Mouse (Mus musculus) neural tube, embryonic 11.5 days (tissue): ENCODE data around the gene Pla2g3. TPM values are rescaled to one million over a fixed set of nuclear protein-coding genes. Genes with fewer than 3 reads are reported as not detected.

Source experiments
- ATAC-seq: fragments of 200-750 bp; cut with Nextera tagmentation; 2 replicates; pipeline ENCODE4 v1.8.0; 2017; ENCODE audit warnings: moderate number of reproducible peaks, mild to moderate bottlenecking, moderate TSS enrichment, moderate library complexity; ENCODE audit not compliant: insufficient read depth, low FRiP score, low TSS enrichment
- DNase-seq: peaks from one replicate; pipeline ENCODE4 v3.0.0-alpha.2; 2015; ENCODE audit warnings: low spot score
- H3K27ac ChIP-seq: fragments of 300-500 bp; sonication (generic); 2 replicates; pipeline ENCODE4 v1.5.1; 2014; ENCODE audit warnings: low read depth, mild to moderate bottlenecking, low read length
- H3K27me3 ChIP-seq: fragments of 300-500 bp; sonication (generic); 2 replicates; pipeline ENCODE4 v1.6.1; 2014; ENCODE audit warnings: mild to moderate bottlenecking, low read length, mixed read lengths; ENCODE audit not compliant: control insufficient read depth, insufficient read depth
- H3K36me3 ChIP-seq: fragments of 300-500 bp; sonication (generic); 2 replicates; pipeline ENCODE4 v1.6.1; 2014; ENCODE audit warnings: mild to moderate bottlenecking, low read length, moderate library complexity, mixed read lengths; ENCODE audit not compliant: control insufficient read depth, insufficient read depth
- H3K4me1 ChIP-seq: fragments of 300-500 bp; sonication (generic); 2 replicates; pipeline ENCODE4 v1.6.1; 2014; ENCODE audit warnings: low read length, mixed read lengths; ENCODE audit not compliant: control insufficient read depth, insufficient read depth
- H3K4me2 ChIP-seq: fragments of 300-500 bp; sonication (generic); 2 replicates; pipeline ENCODE4 v1.6.1; 2014; ENCODE audit warnings: low read depth, mild to moderate bottlenecking, moderate library complexity
- H3K4me3 ChIP-seq: fragments of 300-500 bp; sonication (generic); 2 replicates; pipeline ENCODE4 v1.5.1; 2014; ENCODE audit warnings: low read depth, low read length
- H3K9ac ChIP-seq: fragments of 300-500 bp; sonication (generic); 2 replicates; pipeline ENCODE4 v1.6.1; 2014; ENCODE audit warnings: mild to moderate bottlenecking, low read length
- H3K9me3 ChIP-seq: fragments of 300-500 bp; sonication (generic); 2 replicates; pipeline ENCODE4 v1.6.1; 2016; ENCODE audit warnings: low read length; ENCODE audit not compliant: control insufficient read depth
- whole genome bisulfite sequencing: fragments of 180-500 bp; shearing (Covaris S2); extraction: QIAGEN DNeasy Blood & Tissue Kit; methylation state at CpG from one replicate; pipeline ENCODE4 v1.1.7; 2014; 5-methylcytosine and 5-hydroxymethylcytosine counted together
- polyA plus RNA-seq: library from polyadenylated mRNA; unstranded; fragments of >200 nt; fragmentation: Nextera tagmentation; extraction: Ambion mirVana; gene quantifications from 2 replicates; pipeline ENCODE4 v1.2.1, GENCODE M21; 2014

Pla2g3 gene
- polyA plus RNA-seq, 1 experiment from 2014 or later: 1.7 TPM

- Histone ChIP-seq H3K4me2 (no peak overlapping the region), H3K36me3 (no peaks in the 10 kb centered on the region), H3K4me1 (no peaks in the 10 kb centered on the region), H3K4me3 (no peak overlapping the region), H3K9ac (no peak overlapping the region), H3K27me3 (no peaks in the 10 kb centered on the region), H3K27ac (no peak overlapping the region), H3K9me3 (no peaks in the 10 kb centered on the region)
- DNase-seq (no peak), ATAC-seq (no peak)
- 82% methylated on average over 17 of the region's 17 CpGs for WGBS
Measured at GRCm38 (mm10) chr11:3502057-3502456, 14.0 kb downstream of the Pla2g3 start.

GRCm38 (mm10) chr11:3502459-3503072 is 14.5 kb downstream of the Pla2g3 start:
- Histone ChIP-seq H3K36me3 (no peaks in the 10 kb centered on the region), H3K4me1 (no peaks in the 10 kb centered on the region), H3K4me3 (no peak overlapping the region), H3K9ac (no peak overlapping the region), H3K27ac (no peak overlapping the region), H3K9me3 (no peaks in the 10 kb centered on the region), H3K4me2 (no peak overlapping the region), H3K27me3 (no peaks in the 10 kb centered on the region)
- 81% methylated on average over 18 of the region's 18 CpGs for WGBS
- DNase-seq (no peak), ATAC-seq (no peak)

DNA sequence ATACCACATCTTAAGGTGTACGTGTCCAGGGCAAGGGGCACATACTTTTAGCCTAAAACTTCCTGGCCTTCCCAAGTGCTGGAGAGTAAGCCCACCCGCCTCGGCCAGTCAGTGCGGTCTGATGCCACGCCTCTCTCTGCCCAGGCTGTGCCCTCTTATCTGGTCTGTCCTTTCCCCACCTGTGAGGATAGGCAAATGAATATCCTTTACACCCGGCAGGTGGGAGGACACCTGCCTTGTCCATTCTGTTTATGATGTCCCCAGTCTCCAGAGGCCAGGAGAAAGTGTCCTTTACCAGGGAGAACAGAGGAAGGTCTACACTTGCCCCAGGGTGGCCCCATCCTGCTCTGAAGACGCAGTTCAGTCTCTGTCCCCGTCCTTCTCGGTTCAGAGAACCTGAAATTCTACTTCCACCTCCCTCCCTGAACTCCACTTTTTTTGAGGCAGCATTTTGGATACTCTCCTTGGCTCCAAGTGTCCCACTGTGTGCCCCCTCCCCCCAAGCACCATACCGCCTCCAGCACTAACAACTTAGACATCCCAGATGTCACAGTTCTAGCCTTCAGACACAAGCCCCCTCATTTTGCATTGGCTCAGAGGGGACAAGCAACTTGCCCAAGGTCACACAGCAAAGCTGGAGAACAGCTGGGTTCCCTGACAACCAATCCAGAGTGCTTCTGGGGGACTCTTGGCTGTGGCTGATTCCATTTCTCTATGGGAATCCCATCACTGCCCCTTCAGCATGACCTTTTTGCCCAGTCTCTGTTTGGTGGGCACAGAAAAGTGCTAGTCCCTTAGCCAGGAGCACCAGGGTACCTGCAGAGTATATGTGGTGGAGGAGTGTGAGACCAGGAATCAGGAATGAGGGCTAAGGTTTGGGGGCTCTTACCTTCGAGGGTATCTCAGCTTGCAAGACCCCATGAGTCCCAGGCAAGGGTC is 15.9 kb downstream of the Pla2g3 start:
- Histone ChIP-seq H3K9ac (no peak overlapping the region), H3K27ac (no peak overlapping the region), H3K4me1 (no peaks in the 10 kb centered on the region), H3K4me3 (no peak overlapping the region), H3K27me3 (no peaks in the 10 kb centered on the region), H3K9me3 (no peaks in the 10 kb centered on the region), H3K36me3 (no peaks in the 10 kb centered on the region), H3K4me2 (no peak overlapping the region)
- DNase-seq: no peak
- no peak for ATAC-seq
- 64% methylated on average over 11 of the region's 11 CpGs for WGBS

GRCm38 (mm10) chr11:3508226-3508625 is 20.1 kb downstream of the Pla2g3 start:
- ATAC-seq (no peak), DNase-seq (no peak)
- no peak overlapping the region for H3K9ac ChIP-seq
- no peak overlapping the region for H3K4me3 ChIP-seq
- no peaks in the 10 kb centered on the region for H3K27me3 ChIP-seq
- H3K4me2 ChIP-seq: no peak overlapping the region
- no peaks in the 10 kb centered on the region for H3K9me3 ChIP-seq
- H3K36me3 ChIP-seq: no peaks in the 10 kb centered on the region
- no peaks in the 10 kb centered on the region for H3K4me1 ChIP-seq
- 55% methylated on average over 7 of the region's 7 CpGs for WGBS
- no peak overlapping the region for H3K27ac ChIP-seq

- Histone ChIP-seq H3K4me2 (no peak overlapping the region), H3K9ac (no peak overlapping the region), H3K9me3 (no peaks in the 10 kb centered on the region), H3K27ac (no peak overlapping the region), H3K36me3 (no peaks in the 10 kb centered on the region), H3K4me1 (peaks cover 3% of the 10 kb centered on the region; the same call in 1 of the 2 replicates), H3K4me3 (no peak overlapping the region), H3K27me3 (no peaks in the 10 kb centered on the region)
- no peak for ATAC-seq
- DNase-seq: no peak
- 76% methylated on average over 8 of the region's 8 CpGs for WGBS
Measured at GRCm38 (mm10) chr11:3509181-3510085, 21.3 kb downstream of the Pla2g3 start.

GRCm38 (mm10) chr11:3510321-3510720 is 22.2 kb downstream of the Pla2g3 start:
- no peaks in the 10 kb centered on the region for H3K36me3 ChIP-seq
- peaks cover under 1% of the 10 kb centered on the region; the same call in 1 of the 2 replicates for H3K27me3 ChIP-seq
- no peak overlapping the region for H3K4me3 ChIP-seq
- H3K27ac ChIP-seq: no peak overlapping the region
- DNase-seq (no peak), ATAC-seq (no peak)
- H3K9ac ChIP-seq: no peak overlapping the region
- H3K4me1 ChIP-seq: peaks cover 3% of the 10 kb centered on the region; the same call in 1 of the 2 replicates
- WGBS: 83% methylated on average over 2 of the region's 2 CpGs
- H3K4me2 ChIP-seq: no peak overlapping the region
- H3K9me3 ChIP-seq: no peaks in the 10 kb centered on the region

- 86% methylated on average over 6 of the region's 6 CpGs for WGBS
- Histone ChIP-seq H3K27me3 (peaks cover 15% of the 10 kb centered on the region), H3K4me1 (peaks cover 6% of the 10 kb centered on the region), H3K9ac (no peak overlapping the region), H3K4me2 (no peak overlapping the region), H3K9me3 (no peaks in the 10 kb centered on the region), H3K36me3 (no peaks in the 10 kb centered on the region), H3K4me3 (no peak overlapping the region), H3K27ac (no peak overlapping the region)
- ATAC-seq (no peak), DNase-seq (no peak)
Measured at GRCm38 (mm10) chr11:3513291-3513690, 25.2 kb downstream of the Pla2g3 start.

GRCm38 (mm10) chr11:3514529-3515054 is 26.5 kb downstream of the Pla2g3 start, which contains the start of gene Selenom:
TSS of gene Selenom (plus strand) at chr11:3514684.
- ATAC-seq (peak; percentile 67), DNase-seq (peak; percentile 90)
- whole genome bisulfite sequencing: under 1% methylated on average over 26 of the region's 26 CpGs
- Histone ChIP-seq H3K27me3 (peaks cover 15% of the 10 kb centered on the region), H3K9me3 (no peaks in the 10 kb centered on the region), H3K27ac (no peak within 1 kb of the TSS), H3K4me3 (peak within 1 kb of the TSS; percentile 46), H3K4me2 (peak within 1 kb of the TSS; percentile 57), H3K4me1 (peaks cover 6% of the 10 kb centered on the region), H3K9ac (peak within 1 kb of the TSS; percentile 54), H3K36me3 (no peaks in the 10 kb centered on the region)
